Mouse (Mus musculus) spleen, postnatal 4 days (tissue): ENCODE measurements at regions not wholly inside any gene's neighbourhood (a gene's known extent, or its start where the extent isn't known, plus 50 kb on each side); places are given as distances from the start of the nearest gene placed in this dataset.
A peak's percentile ranks its signal among the peaks of the same experiment; 100 is the strongest.
"Not testable (repeated sequence)": the region's sequence is repeated elsewhere in the genome, so short reads cannot be mapped to it uniquely, and the experiment has no call there.

Source experiments
- DNase-seq, 2 experiments: peaks; one replicate each; pipeline ENCODE4 v3.0.0; 2022; ENCODE audit warnings: low spot score in 2 of 2

DNA sequence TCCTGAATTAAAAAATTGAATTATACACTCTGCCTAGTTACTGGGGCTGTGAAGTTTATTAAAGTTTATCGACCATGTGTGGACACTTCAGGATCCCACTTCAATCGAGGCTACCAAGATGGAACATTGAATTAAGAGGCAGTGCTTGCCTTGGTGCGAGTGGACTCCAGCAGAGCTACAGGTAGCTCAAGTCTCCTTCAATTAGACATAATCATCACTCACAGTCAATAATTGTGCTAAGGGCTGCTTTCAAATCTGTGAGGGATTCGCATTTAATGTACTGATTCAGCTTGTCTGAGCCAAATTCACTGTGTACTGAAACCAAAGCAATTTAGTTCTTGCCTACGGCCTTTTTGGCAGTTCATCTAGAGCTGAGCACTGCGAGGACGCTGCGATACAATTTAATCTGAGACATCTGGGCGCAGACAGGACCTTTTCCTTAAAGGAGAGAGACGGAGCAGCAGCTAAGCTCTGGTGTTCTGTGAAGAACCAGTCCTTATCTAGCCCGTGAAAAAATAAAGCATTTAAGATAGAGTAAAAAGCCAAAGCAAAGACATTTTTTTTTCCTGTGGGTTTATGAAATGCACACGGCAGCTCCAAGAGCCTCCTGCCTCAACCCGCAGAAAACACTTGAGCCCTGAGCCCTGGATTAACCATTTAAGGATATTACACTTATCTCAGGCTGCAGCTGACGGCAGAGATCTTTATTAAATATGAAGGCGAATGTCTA, 220.8 kb upstream of the Irx1 start:
- DNase-seq: peak in 1 of 2 experiments; percentile 18

DNA sequence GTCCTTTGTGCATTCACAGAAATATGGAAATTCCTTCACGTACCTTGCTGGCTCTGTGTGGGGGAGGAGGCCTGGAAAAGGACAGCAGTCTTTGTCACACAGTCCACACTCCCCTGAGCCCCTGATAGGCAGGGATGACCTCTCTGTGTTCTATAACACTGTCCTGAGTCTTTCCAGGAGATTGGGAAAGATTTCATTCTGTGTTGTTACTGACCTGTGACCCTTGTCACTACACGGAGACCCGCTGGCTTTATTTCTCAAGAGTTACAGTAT, 221.3 kb upstream of the Irx1 start:
- DNase-seq: peak in 1 of 2 experiments; percentile 25

DNA sequence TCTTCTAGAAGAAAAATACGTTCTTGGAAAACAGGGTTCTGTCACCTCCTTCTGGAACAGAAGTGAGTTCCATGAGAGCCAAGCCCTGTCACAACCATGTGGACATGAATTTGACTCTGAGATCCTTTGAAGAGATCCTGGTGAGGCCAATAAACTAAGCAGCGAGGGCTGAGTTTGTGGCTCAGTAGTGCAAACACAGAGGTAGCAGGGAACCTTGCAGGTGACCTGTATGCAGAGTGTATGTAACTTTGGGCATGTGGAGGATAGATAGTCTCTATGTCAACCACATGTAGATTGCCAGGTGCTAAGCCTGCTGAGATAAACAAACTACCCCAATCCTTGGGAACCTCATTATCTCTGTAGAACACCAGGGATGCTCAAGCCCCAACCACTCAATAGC, 232.4 kb upstream of the Irx1 start:
- DNase-seq: no peak

DNA sequence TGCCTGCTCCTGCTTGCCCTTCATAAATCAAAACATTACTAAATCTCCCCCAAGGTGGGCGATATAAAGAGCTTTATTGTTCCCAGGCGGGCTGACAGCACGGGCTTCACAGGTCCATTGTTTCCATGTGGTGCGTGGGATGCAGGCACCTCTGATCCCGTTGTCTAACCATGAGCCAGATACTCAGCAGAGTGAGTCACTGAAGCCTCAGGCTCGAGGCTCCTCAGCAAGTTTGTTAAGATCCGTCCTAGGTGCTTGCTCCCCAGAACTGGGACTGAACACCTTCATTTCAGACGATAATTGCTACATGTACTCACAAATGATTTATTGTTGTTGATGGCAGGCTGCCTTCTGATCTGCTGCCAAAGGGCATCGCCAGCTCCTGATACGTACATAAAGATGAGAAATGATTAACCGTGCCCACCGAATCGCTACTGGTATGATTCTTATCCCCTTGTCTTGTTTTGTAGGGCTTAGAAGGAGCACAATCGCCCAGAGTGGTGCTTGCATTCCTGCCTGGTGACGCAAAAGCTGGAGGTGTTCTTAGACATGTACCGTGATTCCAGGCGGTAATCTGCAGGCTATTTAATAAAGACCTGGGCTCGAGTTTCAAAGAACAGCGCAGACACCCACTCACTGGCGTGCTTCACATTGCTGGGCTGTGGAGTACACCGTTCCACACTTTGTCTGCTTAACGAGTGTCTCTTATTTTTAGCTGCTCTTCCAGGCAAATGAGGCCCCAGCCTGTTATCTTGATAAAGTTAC, 235.0 kb upstream of the Irx1 start:
- no peak for DNase-seq

DNA sequence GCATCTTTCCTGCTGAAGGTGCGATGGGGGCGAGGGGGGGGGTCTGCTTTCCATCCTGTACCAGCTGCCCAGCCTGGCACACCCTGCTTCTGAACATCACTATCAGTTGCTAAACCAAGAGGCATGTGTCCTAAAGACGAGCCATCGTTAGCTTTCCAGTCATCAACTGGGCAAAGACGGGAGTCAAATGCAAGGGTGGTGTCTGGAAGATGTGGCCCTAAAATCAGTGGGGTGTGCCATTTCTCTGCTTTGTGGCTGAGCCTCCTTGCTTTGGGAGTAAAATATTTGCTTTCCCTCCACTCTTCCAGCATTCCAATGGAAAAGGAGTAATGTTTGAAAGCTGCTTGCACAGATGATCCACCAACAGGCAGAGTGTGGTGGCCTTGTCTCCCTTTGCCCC, 246.0 kb upstream of the Irx1 start:
- DNase-seq: no peak

DNA sequence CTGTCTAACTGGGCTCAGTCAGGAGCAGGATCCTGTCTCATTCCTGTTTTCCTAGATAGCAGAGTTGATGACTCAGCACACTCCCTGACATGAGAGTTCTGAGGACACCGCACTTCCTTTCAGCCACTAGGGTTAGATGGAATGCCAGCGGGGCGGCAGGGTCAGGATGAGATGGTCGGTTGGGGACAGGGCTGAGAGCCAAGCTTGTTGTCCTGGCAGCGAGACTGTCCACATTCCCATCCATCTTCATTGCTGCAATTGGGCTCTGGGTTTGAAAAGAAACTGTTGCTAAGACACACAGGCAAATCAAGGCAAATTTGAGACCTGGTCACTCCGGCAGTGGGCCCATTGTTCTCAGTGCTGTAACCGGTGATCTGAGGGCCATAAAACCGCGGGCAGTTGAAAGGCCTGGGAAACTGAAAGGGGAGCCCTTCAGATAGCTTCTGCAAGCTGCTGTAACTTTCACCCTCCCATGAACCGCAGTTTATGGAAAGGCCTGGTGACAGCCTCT, 246.5 kb upstream of the Irx1 start:
- DNase-seq: no peak

DNA sequence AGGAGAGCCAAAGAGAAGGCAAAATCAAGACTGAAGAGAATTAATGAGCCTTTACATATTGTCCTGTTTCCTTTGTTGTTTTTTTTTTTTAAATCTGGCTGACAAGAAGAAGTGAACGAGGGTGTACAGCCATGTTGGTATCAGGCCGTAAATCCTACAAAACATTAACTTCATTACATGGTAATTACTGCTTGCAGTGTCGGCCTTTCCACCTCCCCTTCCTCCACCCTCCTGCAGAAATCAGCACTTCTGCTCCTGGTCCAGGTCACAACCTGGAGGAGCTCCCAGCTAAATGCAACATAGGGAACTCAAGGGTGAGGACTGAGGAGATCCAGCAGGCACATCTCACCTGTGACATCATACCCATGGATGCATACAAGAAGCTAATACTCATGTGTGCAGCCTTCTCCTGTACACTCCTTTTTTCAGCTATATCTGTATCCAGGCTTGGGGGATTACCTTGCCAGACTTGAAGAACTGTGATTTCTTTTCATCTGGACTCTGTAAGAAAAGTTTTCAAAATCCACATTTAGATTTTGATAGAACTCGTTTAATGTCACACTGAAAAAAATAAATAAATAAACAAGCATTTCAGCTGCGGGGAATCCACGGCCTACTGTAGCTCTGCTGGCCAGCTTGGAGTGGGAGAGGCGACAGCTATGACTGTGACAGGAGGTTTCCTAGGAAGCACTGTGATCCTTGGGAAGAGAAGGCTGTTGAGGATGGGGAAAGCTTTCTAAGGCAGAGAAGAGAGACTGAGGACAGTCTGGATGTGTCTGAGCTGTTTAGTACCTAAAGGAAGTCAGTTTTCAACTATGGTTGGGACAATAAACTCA, 247.2 kb upstream of the Irx1 start:
- no peak for DNase-seq

DNA sequence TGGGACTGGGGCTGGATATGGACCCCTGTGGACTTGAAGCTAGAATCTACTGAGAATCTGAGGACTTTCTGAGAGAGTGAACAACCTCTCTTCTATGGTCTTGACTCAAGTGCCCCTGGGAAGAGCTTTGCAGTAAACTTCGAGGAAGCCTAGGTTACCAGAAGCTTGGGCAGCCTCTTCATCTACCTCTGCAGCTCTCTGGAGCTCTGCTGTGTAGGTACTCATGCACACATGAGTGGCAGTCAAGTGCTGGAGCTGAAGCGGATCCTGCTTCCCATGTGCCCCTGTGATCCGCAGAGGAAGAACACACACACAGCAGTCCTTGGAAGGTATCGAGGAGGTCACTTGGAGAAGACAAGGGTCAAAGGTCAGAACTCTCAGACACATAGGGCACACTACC, 248.2 kb upstream of the Irx1 start:
- DNase-seq: no peak

DNA sequence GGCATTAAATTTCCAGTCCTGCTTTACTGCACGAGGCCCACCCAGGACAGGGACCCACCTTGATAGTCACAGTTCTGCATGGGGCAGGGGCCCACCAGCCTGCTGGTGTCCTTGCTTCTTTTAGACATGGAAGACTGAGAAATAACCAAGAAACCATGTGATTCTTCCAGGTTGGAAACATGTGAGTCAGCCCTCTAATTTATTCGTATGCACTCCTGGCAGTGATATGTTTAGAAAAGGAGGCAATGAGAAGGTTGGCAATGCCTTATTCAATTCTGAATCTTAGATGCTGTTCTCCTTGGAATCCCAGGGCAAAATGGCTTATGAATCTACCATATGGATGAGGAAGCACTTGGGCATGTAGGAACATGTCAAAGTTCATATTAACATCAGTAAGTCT, 249.2 kb upstream of the Irx1 start:
- no peak for DNase-seq

DNA sequence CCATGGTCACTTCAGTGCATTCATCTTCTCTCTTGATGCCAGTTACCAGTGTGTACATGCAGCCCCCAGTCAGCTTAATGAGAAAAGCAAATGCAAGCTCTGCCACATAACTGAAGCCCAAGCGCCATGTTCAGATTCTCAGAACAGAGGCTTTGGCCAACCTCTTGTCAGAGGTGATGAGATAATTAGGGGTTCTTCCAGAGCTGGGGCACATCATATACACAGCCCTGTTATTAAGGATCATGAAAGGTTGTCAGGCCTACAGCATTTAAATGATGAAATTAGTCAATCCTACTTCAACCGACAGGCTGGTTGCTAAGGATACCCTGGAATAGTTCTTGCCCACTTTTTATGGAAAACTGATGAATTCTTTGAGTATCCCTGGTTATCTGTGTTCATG, 255.8 kb upstream of the Irx1 start:
- DNase-seq: no peak

DNA sequence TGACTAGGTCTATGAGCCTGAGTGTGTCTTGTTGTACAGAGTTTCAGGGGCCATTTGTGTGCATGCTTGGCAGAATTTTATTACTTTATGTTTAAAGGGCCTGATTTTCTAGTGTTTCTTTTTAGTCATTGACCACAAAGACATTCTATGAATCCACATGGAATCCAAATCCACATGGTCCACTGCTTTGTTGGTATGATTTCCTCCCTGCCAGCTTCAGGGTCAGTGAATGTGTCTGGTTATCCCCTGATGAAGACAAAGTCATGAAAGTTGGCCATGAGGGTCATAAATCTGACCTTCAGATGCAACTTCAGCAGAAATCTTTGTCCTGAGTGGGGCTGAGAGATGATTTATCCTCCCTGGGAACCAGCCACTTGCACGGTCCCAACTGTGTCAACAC, 263.6 kb upstream of the Irx1 start:
- DNase-seq: no peak

DNA sequence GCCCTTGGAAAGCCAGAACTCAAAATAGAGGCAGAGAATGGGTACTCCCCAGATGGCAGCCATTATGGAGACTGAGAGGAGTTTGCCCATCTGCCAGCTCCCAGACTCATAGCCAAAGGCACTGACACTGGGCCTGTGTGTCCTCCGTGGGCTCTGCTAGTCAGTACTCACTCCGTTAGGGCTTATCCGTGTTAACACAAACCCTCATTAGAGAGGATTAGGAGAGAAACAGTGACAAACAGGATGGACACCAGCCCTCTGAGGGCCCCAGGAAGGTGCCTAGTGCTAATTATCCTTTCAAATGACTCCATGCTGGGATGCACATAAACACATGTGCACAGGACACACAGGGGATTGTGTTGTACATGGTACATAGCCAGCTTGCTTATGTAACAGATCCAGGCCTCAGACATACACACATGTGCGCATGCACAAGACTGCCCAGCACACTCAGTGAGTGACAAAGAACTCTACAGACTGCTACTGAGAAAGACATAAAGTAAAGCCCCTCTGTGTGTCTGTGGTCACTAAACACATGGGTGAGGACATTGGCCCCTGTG, 267.6 kb upstream of the Irx1 start:
- DNase-seq: no peak

DNA sequence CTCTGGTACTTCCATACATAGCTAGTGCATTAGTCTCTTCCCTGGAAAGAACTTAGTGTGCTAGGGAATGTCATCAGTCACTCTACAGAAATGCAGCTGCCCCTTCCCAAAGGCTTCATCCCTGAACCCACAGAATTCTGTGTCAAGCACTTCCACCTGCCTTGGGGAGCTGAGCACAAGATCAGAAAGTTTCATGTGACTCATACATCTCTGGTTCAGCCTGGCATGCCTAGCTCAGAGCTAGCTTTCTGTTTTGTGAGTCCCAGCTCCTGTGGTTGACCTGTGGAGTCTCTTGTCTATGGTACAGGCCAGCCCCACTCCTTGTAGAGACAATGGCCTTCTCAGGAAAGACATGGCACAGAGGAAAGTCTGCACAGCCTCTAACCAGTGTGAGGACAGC, 268.6 kb upstream of the Irx1 start:
- no peak for DNase-seq

DNA sequence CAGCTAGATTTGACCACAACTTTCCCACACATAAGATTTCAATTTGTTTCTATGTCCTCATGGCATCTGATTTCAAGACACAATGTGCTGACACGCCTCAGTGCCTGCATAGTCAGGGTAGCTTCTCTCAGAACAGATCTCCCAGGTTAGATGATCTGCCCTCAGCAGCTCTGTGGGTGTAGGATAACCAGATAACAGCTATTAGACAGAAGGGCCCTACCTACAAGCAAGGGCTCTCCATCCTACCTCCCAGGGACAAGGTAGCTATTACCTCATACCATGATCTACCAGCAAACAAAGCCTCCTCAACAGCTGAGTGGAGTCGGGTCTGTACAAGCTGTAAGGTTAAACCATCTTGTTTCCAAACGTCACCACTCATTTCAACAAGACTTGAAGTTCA, 278.4 kb upstream of the Irx1 start:
- no peak for DNase-seq

DNA sequence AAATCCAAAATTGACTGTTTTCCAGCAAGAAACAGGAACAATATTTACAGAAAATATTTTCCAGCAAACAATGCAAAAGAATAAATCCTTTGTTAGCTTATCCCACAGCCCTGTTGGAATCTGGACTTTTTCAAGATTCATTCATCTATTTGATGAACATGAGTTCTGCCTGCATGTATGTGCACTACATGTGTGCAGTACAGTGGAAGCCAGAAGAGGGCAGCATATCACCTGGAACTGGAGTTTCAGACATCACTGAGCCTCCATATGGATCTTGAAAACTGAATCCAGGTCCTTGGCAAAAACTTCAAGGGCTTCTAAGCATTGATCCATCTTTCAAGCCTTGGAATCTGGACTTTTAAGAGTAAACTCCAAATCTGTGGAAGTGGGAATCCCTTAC, 286.9 kb upstream of the Irx1 start:
- no peak for DNase-seq

DNA sequence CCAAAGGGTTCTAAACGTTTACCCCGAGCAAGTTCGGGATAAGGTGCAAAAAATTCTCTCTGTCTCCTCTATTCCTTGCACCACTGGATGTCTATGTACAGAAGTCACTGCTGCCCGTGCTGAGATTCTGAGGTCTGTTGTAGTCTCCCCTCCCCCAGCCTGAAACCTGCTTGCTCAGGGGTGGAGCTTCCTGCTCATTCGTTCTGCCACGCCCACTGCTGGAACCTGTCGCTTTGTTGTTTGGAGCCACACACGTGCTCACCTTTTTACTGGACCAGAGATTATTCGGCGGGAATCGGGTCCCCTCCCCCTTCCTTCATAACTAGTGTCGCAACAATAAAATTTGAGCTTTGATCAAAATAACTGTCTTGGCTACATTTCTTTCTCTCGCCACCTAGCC, 289.7 kb upstream of the Irx1 start:
- not testable (repeated sequence) for DNase-seq

DNA sequence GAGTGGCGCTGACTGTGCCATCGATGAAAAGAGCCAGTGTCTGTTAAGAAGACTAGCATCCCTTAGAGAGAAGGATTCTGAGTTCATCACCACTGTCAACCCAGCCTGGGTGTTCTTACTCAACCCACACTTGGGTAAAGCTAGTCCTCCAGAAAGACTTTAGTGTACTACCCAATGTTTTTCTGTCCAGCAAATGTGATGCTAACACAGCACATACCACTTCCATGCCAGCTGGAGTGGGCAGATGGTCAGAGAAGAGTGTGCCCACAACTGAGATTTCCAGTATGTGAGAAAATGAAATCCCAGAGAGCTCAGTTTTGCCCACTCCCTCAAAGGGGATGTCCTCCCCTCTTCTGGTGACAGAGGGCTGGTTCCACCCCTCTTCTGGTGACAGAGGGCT, 295.3 kb upstream of the Irx1 start:
- no peak for DNase-seq

DNA sequence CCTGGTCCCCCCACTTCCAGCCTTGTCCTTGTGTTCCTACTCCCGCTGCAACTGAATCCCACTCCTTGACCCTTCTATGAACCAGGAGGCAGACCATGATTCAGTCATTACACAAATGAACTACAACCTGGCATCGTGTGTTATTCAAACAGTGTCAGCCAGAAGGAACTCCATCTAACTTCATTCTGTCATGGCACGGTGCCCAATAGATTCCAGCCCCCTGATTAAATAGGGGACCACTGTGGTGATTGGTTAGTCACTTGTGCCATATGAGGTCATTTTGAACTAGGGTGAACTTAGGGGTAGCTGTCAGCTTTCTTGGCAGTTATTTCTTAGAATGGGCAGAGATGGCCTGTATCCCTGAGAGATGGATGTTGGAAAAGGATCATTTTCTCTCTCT, 300.9 kb upstream of the Irx1 start:
- DNase-seq: no peak

DNA sequence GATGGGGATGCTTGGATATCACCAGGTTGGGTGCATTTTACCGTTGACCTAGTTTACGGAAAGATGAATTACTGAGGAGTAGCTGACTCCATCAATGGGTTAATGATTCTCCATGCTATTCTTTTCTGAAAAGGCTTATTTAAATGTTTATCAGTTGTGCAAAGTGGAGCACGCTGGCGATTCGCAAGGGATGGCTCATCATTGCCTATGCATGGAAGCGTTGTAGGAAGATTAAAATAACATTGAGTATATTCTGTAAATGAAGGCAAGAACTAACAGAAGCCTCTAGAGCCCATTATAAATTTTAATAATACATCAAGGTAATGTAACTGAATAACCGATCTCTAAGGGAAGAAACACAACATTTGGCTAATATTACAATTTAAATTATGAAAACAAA, 301.6 kb upstream of the Irx1 start:
- no peak for DNase-seq

DNA sequence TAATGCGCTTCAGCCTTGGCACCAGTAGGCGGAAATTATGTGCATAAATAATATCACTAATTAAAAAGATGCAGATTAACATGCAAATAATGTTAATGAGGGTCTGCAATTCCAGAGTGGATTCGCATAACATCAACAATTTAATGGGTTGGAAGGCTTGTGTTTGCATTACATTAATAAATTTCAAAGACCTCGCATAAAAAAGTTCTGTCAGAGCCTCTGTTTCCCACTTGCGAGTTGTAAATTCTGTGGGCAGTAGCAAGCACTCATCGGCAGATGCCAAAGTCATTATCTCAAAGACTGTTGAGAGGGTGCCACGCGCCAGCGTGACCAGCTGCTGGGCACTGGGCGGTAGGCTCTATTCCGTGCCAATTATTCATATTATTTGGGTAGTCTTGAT, 302.1 kb upstream of the Irx1 start:
- no peak for DNase-seq

DNA sequence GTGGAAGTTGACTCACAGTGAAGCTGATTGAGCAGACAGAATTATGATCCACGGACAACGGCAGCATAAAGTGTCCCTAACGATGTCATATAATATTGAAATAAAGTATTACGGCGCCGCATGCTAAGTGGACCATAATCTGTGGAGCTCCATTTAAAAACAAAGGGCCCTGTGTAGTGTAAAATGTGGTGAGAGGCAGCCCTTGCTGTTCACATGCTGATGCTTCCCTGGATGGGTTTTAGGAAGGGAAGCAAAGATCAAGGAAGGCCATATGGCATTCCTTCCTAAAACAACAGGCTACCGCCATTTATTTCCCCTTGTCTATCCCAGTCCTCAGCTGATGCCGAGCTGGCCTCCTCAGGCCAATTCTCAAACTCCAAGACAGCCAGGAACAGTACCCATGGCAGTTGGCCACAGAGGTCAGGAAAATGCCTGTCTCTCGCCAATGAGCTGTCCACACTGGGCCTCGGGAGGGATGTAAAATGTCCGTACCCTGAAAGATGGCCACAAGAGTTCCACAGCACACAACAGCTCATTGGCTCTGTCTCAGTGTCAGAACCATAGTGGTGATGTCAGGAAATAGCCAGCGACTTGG, 302.7 kb upstream of the Irx1 start:
- no peak for DNase-seq

DNA sequence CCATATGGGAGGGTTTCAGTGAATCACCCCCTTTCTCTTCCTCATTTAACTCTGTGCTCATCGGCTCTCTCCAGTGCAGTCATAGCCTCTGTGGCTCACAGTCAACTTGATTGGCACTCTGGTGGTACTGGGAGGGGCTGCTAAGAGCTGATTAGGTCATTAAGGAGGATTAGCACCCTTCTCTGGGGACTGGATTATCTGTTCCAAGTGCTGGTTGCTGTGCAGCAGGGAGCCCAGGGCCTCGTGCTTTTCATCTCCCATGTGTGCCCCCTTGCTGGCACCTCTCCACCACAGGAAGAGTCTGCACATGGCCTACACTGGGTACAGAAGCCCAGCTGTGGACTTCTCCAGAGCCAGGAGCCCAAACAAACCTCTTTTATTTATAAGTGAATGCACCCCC, 316.8 kb upstream of the Irx1 start:
- no peak for DNase-seq
